Mouse (Mus musculus) forebrain, embryonic 12.5 days (tissue): ENCODE measurements at regions not wholly inside any gene's neighbourhood (a gene's known extent, or its start where the extent isn't known, plus 50 kb on each side); places are given as distances from the start of the nearest gene placed in this dataset.
"Not testable (repeated sequence)": the region's sequence is repeated elsewhere in the genome, so short reads cannot be mapped to it uniquely, and the experiment has no call there.

ENCODE experiments used
- ATAC-seq: fragments of 200-750 bp; cut with Nextera tagmentation; 2 replicates; pipeline ENCODE4 v1.8.0; 2017; ENCODE audit warnings: moderate TSS enrichment; ENCODE audit not compliant: low FRiP score
- H3K27ac ChIP-seq: fragments of 300-500 bp; sonication (generic); 2 replicates; pipeline ENCODE4 v1.5.1; 2016; ENCODE audit warnings: mild to moderate bottlenecking
- H3K27me3 ChIP-seq: fragments of 300-500 bp; sonication (generic); 2 replicates; pipeline ENCODE4 v1.6.1; 2016; ENCODE audit warnings: mild to moderate bottlenecking
- H3K36me3 ChIP-seq: fragments of 300-500 bp; sonication (generic); replicated peaks from 2 replicates; pipeline ENCODE4 v1.6.1; 2016; ENCODE audit warnings: mild to moderate bottlenecking
- H3K4me1 ChIP-seq: fragments of 300-500 bp; sonication (generic); 2 replicates; pipeline ENCODE4 v1.6.1; 2016
- H3K4me2 ChIP-seq: fragments of 300-500 bp; sonication (generic); 2 replicates; pipeline ENCODE4 v1.6.1; 2016; ENCODE audit warnings: mild to moderate bottlenecking, moderate library complexity
- H3K4me3 ChIP-seq: fragments of 300-500 bp; sonication (generic); replicated peaks from 2 replicates; pipeline ENCODE4 v1.5.1; 2016; ENCODE audit warnings: mild to moderate bottlenecking
- H3K9ac ChIP-seq: fragments of 300-500 bp; sonication (generic); 2 replicates; pipeline ENCODE4 v1.6.1; 2016; ENCODE audit warnings: mild to moderate bottlenecking
- H3K9me3 ChIP-seq: fragments of 300-500 bp; sonication (generic); 2 replicates; pipeline ENCODE4 v1.6.1; 2016
- WGBS: fragments of 180-500 bp; shearing (Covaris S2); methylation state at CpG from one replicate; pipeline ENCODE4 v1.1.7; 2016; 5-methylcytosine and 5-hydroxymethylcytosine counted together

- Histone ChIP-seq H3K36me3 (no peaks in the 10 kb centered on the region), H3K9me3 (no peaks in the 10 kb centered on the region), H3K4me2 (no peak overlapping the region), H3K4me1 (no peaks in the 10 kb centered on the region), H3K27me3 (no peaks in the 10 kb centered on the region), H3K4me3 (no peak overlapping the region), H3K9ac (no peak overlapping the region), H3K27ac (no peak overlapping the region)
- ATAC-seq, result no peak
- WGBS, result 76% methylated on average over 1 of the region's 1 CpGs
Observed at GRCm38 (mm10) chr1:35201880-35202220, 352.1 kb downstream of the Plekhb2 start.

- Histone ChIP-seq H3K9ac (no peak overlapping the region), H3K4me1 (no peaks in the 10 kb centered on the region), H3K4me3 (no peak overlapping the region), H3K9me3 (no peaks in the 10 kb centered on the region), H3K27ac (no peak overlapping the region), H3K4me2 (no peak overlapping the region), H3K27me3 (no peaks in the 10 kb centered on the region), H3K36me3 (no peaks in the 10 kb centered on the region)
- ATAC-seq, result no peak
- WGBS, result 82% methylated on average over 4 of the region's 4 CpGs
Observed at GRCm38 (mm10) chr1:35202551-35202950, 352.8 kb downstream of the Plekhb2 start.

GRCm38 (mm10) chr1:35206834-35207529, 357.2 kb downstream of the Plekhb2 start:
- no peak overlapping the region for H3K4me3 ChIP-seq
- no peak overlapping the region for H3K27ac ChIP-seq
- no peaks in the 10 kb centered on the region for H3K9me3 ChIP-seq
- no peak for ATAC-seq
- no peaks in the 10 kb centered on the region for H3K36me3 ChIP-seq
- no peaks in the 10 kb centered on the region for H3K27me3 ChIP-seq
- H3K4me2 ChIP-seq, result no peak overlapping the region
- H3K4me1 ChIP-seq, result no peaks in the 10 kb centered on the region
- H3K9ac ChIP-seq, result no peak overlapping the region
- 87% methylated on average over 11 of the region's 11 CpGs for WGBS

DNA sequence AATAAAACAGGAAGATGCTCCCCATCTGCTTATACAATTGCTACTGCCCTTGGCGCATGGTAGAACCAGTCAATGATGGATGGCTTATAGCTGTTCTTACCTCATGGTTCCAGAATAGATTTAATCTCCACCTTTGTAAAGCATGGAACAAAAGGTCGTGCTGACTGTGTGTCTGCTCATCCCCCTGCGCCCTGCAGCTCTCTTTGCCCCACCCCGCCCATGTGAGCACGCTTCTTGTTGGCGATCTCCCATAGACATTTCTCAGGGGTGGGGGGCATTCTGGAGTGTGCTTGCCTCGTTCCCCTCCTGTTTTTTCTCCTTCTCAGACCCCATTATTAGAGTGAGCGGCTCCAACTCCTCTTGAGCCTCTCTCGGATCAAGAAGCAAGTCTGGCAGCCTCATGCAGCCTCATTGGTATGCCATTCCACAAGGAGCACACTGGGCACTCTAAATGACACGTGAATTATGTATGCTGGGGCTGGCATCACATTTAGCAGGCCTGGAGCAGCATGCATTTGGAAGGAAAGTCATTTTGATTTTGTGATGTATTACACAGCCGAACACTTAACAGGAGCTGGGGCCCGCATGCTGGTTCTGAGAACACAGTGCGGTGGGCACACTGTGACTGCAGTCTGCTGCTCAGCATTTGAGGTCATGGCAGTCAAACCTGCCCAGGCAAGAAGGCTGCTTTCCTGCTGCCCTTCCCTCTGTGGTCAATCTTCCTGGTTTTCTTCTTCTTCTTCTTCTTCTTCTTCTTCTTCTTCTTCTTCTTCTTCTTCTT, 362.5 kb downstream of the Plekhb2 start:
- H3K4me3 ChIP-seq, result no peak overlapping the region
- WGBS, result 80% methylated on average over 13 of the region's 13 CpGs
- H3K4me2 ChIP-seq, result no peak overlapping the region
- no peaks in the 10 kb centered on the region; the same call in 1 of the 2 replicates for H3K4me1 ChIP-seq
- H3K9me3 ChIP-seq, result no peaks in the 10 kb centered on the region
- H3K27ac ChIP-seq, result no peak overlapping the region
- no peaks in the 10 kb centered on the region for H3K36me3 ChIP-seq
- ATAC-seq, result no peak
- no peaks in the 10 kb centered on the region for H3K27me3 ChIP-seq
- no peak overlapping the region for H3K9ac ChIP-seq

DNA sequence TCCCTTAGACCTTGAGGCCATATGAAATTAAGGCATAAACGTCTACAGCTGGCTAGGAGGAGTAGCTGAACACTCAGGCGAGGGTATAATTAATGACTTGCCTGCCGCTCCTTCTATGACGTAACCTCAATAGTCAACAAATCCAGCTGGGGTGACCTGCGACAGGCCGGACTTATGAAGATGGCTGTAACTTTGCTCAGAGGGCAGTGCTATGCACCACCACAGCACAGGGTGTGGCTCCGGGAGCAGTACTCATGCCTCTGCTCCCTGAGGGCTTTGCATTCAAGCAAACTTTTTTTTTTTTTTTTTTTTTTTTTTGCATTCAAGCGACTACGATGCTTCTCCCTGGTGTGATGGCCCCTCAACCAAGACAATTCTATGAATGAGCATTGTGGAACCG, 364.1 kb downstream of the Plekhb2 start:
- 88% methylated on average over 10 of the region's 10 CpGs for WGBS
- ATAC-seq, result no peak

GRCm38 (mm10) chr1:35216411-35216810, 366.6 kb downstream of the Plekhb2 start:
- Histone ChIP-seq H3K4me2 (no peak overlapping the region), H3K36me3 (no peaks in the 10 kb centered on the region), H3K27me3 (no peaks in the 10 kb centered on the region), H3K4me3 (no peak overlapping the region), H3K4me1 (no peaks in the 10 kb centered on the region; the same call in 1 of the 2 replicates), H3K27ac (no peak overlapping the region), H3K9me3 (no peaks in the 10 kb centered on the region), H3K9ac (no peak overlapping the region)
- no peak for ATAC-seq
- 91% methylated on average over 8 of the region's 8 CpGs for WGBS

More for the DNA sequence above, 364.1 kb downstream of the Plekhb2 start:
- Histone ChIP-seq H3K4me2 (no peak overlapping the region), H3K4me3 (no peak overlapping the region), H3K9ac (no peak overlapping the region), H3K27me3 (no peaks in the 10 kb centered on the region), H3K27ac (no peak overlapping the region), H3K36me3 (no peaks in the 10 kb centered on the region), H3K9me3 (no peaks in the 10 kb centered on the region), H3K4me1 (no peaks in the 10 kb centered on the region; the same call in 1 of the 2 replicates)

DNA sequence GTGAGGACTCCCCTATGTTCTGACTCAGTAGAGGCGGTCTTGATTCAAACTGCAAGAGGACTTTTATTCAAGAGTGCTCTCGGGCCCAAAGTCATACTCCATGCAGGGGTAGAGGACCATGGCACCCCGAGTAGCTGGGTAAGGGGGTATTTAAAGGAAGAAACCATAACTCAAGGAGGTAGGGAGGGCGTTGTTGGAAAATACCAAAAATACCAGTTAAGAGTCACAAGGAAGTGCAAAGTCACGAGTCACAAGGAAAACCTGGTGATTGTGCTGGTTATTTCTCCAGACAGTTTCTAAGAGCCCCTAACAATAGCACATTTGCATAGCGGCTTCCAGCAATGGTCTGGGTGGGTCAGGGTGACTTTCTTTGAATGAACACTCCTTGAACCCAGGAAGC, 370.4 kb downstream of the Plekhb2 start:
- H3K4me2 ChIP-seq, H3K27me3 ChIP-seq, H3K4me1 ChIP-seq, H3K9ac ChIP-seq, H3K9me3 ChIP-seq, ATAC-seq, H3K36me3 ChIP-seq, H3K4me3 ChIP-seq, H3K27ac ChIP-seq: not testable (repeated sequence)
- WGBS, result 92% methylated on average over 6 of the region's 6 CpGs

GRCm38 (mm10) chr1:35220751-35221150, 371.0 kb downstream of the Plekhb2 start:
- Histone ChIP-seq H3K27me3 (no peaks in the 10 kb centered on the region), H3K4me2 (no peak overlapping the region), H3K9me3 (no peaks in the 10 kb centered on the region), H3K27ac (no peak overlapping the region), H3K4me1 (no peaks in the 10 kb centered on the region), H3K36me3 (no peaks in the 10 kb centered on the region), H3K4me3 (no peak overlapping the region), H3K9ac (no peak overlapping the region)
- WGBS, result 87% methylated on average over 9 of the region's 9 CpGs
- no peak for ATAC-seq

- no peak for ATAC-seq
- no peaks in the 10 kb centered on the region for H3K9me3 ChIP-seq
- no peak overlapping the region for H3K9ac ChIP-seq
- 0 out of 2 replicates have a peak, but pooled peaks cover 5% of the 10 kb centered on the region for H3K4me1 ChIP-seq
- no peaks in the 10 kb centered on the region for H3K36me3 ChIP-seq
- H3K27ac ChIP-seq, result no peak overlapping the region
- no peak overlapping the region for H3K4me3 ChIP-seq
- no peak overlapping the region for H3K4me2 ChIP-seq
- WGBS, result 27% methylated on average over 2 of the region's 2 CpGs
- no peaks in the 10 kb centered on the region for H3K27me3 ChIP-seq
Observed at GRCm38 (mm10) chr1:35232592-35232991, 382.8 kb downstream of the Plekhb2 start.

- Histone ChIP-seq H3K27ac (no peak overlapping the region), H3K9me3 (no peaks in the 10 kb centered on the region), H3K9ac (no peak overlapping the region), H3K4me2 (no peak overlapping the region), H3K4me1 (peaks cover 9% of the 10 kb centered on the region), H3K27me3 (no peaks in the 10 kb centered on the region), H3K4me3 (no peak overlapping the region), H3K36me3 (no peaks in the 10 kb centered on the region)
- no peak for ATAC-seq
Observed at GRCm38 (mm10) chr1:35238139-35238538, 388.4 kb downstream of the Plekhb2 start.

DNA sequence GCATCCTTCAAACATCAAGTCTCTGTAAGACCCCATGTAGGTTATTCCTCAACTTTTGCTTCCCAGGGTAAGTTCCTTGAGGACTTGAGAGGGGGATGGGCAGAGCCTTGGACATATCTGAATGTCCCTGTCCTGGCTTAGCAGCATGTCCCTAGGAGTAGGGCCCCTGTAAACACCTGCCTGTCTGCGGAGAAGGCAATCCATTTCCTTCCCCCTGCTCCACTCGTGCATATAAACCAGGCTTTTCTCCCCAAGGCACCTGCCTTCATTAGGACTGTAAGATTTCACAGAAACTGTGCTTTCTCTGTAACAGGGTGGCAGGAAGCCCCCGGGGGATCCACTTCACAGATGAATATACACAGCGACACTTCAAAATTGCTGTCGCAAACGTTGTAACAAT, 393.1 kb downstream of the Plekhb2 start:
- no peak overlapping the region for H3K4me3 ChIP-seq
- H3K9me3 ChIP-seq, result no peaks in the 10 kb centered on the region
- no peaks in the 10 kb centered on the region for H3K27me3 ChIP-seq
- H3K4me2 ChIP-seq, result no peak overlapping the region
- H3K9ac ChIP-seq, result no peak overlapping the region
- peaks cover 9% of the 10 kb centered on the region for H3K4me1 ChIP-seq
- ATAC-seq, result no peak
- no peaks in the 10 kb centered on the region for H3K36me3 ChIP-seq
- 0 out of 2 replicates have a peak overlapping the region, but pooled peaks have one; percentile 19 for H3K27ac ChIP-seq
- WGBS, result 65% methylated on average over 6 of the region's 6 CpGs

GRCm38 (mm10) chr1:35243339-35243738, 393.6 kb downstream of the Plekhb2 start:
- Histone ChIP-seq H3K27me3 (no peaks in the 10 kb centered on the region), H3K36me3 (no peaks in the 10 kb centered on the region), H3K4me3 (no peak overlapping the region), H3K4me1 (peaks cover 9% of the 10 kb centered on the region), H3K27ac (no peak overlapping the region), H3K9me3 (no peaks in the 10 kb centered on the region), H3K4me2 (no peak overlapping the region), H3K9ac (no peak overlapping the region)
- 69% methylated on average over 6 of the region's 6 CpGs for WGBS
- no peak for ATAC-seq

DNA sequence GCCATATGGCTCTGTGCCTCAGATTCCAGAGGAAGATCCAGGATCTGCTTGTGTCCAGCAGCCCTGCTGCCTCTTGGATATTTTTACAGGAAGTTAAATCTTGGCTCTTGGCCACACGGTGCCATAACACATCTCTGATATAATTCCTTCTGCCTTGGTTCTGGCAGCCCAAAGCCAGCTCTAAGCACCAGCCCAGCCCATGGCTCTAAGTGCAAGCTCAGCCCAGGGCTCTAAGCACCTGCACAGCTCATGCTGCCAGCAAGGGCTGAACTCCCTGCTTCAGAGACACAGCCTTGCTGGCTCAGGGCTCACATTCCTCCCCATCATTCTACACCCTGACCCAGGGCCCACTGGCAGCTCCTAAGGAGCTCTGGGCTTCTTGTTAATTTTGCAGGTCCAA, 415.3 kb downstream of the Plekhb2 start:
- Histone ChIP-seq H3K4me3 (no peak overlapping the region), H3K4me1 (no peaks in the 10 kb centered on the region), H3K4me2 (no peak overlapping the region), H3K36me3 (no peaks in the 10 kb centered on the region), H3K27ac (no peak overlapping the region), H3K9ac (no peak overlapping the region), H3K9me3 (no peaks in the 10 kb centered on the region), H3K27me3 (no peaks in the 10 kb centered on the region)
- 77% methylated on average over 1 of the region's 1 CpGs for WGBS
- no peak for ATAC-seq
